ENCODE assay signal across 33 mouse cellular contexts in genomic region chr1:161921928-161922327, GRCm38 (mm10). TPM values are rescaled to one million over a fixed set of nuclear protein-coding genes. Genes with fewer than 3 reads are reported as not detected.
DNase-seq lines count a peak whose midpoint lies in the region; ATAC-seq and TF ChIP-seq lines count a peak whose summit lies in the region.
"Had no signal": no experiment of that assay in that cellular context is flagged by ENCODE, and none has a peak within 500 bp of the region (broad histone marks: within the 10 kb centered on the region; RNA-seq: fewer than 3 reads in every experiment).

No protein-coding gene starts in this region.

- no peaks in the 10 kb centered on the region for H3K36me3 ChIP-seq in spleen, adult 2 months (ENCODE audit: control insufficient read depth, insufficient read depth, low read length)
- H3K36me3 ChIP-seq: embryonic facial prominence, embryonic 10.5 days; heart, embryonic 10.5 days; intestine, embryonic 15.5 days; limb, embryonic 13.5 days; lung, embryonic 15.5 days; neural tube, embryonic 15.5 days had no signal

- no peak for TF ChIP-seq CTCF in spleen, adult 2 months (IDR thresholded peaks at IDR 0.05; ENCODE audit: extremely low read depth, insufficient read depth, insufficient read length, insufficient replicate concordance)

- no peak overlapping the region for H3K4me3 ChIP-seq in spleen, adult 2 months (ENCODE audit: extremely low read depth, insufficient read depth, insufficient read length)
- H3K4me3 ChIP-seq: embryonic facial prominence, embryonic 10.5 days; gastrocnemius, adult 2 months; heart, embryonic 10.5 days; intestine, embryonic 15.5 days; layer of hippocampus, adult 2 months; limb, embryonic 13.5 days; lung, embryonic 15.5 days; neural tube, embryonic 15.5 days had no signal

- no peak for TF ChIP-seq POLR2A in spleen, adult 2 months (IDR thresholded peaks at IDR 0.05; ENCODE audit: low read depth, low read length)

- DNase-seq in spleen, adult 2 months (ENCODE audit: low read depth in 1 of 2, low spot score in 2 of 2) = peak in 1 of 2 experiments; percentile 49
- DNase-seq in spleen, postnatal 4 days (ENCODE audit: low spot score in 2 of 2) = no peak
- peak; percentile 8 for DNase-seq in MN1 (ENCODE audit: low spot score)
- no peak for DNase-seq in frontal cortex, postnatal 14 days (ENCODE audit: low spot score in 2 of 2)
- DNase-seq in gastrocnemius, postnatal 10 days = no peak
- DNase-seq in frontal cortex, postnatal 10 days (ENCODE audit: low spot score in 2 of 2) = no peak
- DNase-seq: adrenal gland, postnatal 36 days; cerebellum, adult 9-11 months; forebrain, postnatal 0 days; gastrocnemius, adult 2 months; heart, postnatal 4 days; kidney, adult 8-10 months; kidney, postnatal 10 days; lung, postnatal 4 days; spleen, adult 18-20 months; thymus, adult 2 months; thymus, postnatal 4 days had no signal

- peak overlapping the region; percentile 10; the same call in 1 of the 2 replicates for H3K27ac ChIP-seq in spleen, adult 2 months (ENCODE audit: insufficient read depth, low read length)
- H3K27ac ChIP-seq: embryonic facial prominence, embryonic 10.5 days; gastrocnemius, adult 2 months; heart, embryonic 10.5 days; hindbrain, embryonic 14.5 days; intestine, embryonic 15.5 days; layer of hippocampus, adult 2 months; limb, embryonic 13.5 days; liver, embryonic 14.5 days; lung, embryonic 15.5 days; neural tube, embryonic 15.5 days had no signal

- peaks cover 28% of the 10 kb centered on the region for H3K4me1 ChIP-seq in spleen, adult 2 months (ENCODE audit: control insufficient read depth, insufficient read depth, insufficient read length)
- H3K4me1 ChIP-seq: intestine, embryonic 15.5 days; lung, embryonic 15.5 days; neural tube, embryonic 15.5 days had no signal

- peak; percentile 66 for ATAC-seq in megakaryocyte, adult 5-6 weeks (ENCODE audit: poor library complexity, severe bottlenecking)
- ATAC-seq: forebrain, postnatal 0 days; intestine, embryonic 15.5 days had no signal

- WGBS in spleen, adult 2 months = 49% methylated on average over 6 of the region's 6 CpGs

- no peaks in the 10 kb centered on the region for H3K27me3 ChIP-seq in spleen, adult 2 months (ENCODE audit: control insufficient read depth, insufficient read depth, low read length)
- H3K27me3 ChIP-seq: intestine, embryonic 15.5 days; limb, embryonic 13.5 days; lung, embryonic 15.5 days; neural tube, embryonic 15.5 days had no signal

RNA-seq across cellular contexts. Expression of gene Suco, which starts 45.4 kb away (rescaled TPM):
- polyA plus RNA-seq in spleen, adult 2 months (2012; rRNA removed) = 2.5 and 3.1 TPM in 2 replicates
- total RNA-seq in megakaryocyte, adult 5-6 weeks (2015) = 23.0 and 26.4 TPM in 2 replicates
- 52.0 and 61.3 TPM in 2 replicates for total RNA-seq in megakaryocyte, adult 5-6 weeks (2017)
- total RNA-seq in gastrocnemius, postnatal 10 days (2021) = 10 to 100 TPM; 12.1 to 16.7 TPM

RNA-seq across cellular contexts. Expression of gene Pigc, which starts 47.1 kb away (rescaled TPM):
- 10.2 and 10.7 TPM in 2 replicates for polyA plus RNA-seq in spleen, adult 2 months (2012; rRNA removed)
- 11.7 and 13.5 TPM in 2 replicates for total RNA-seq in megakaryocyte, adult 5-6 weeks (2015)
- total RNA-seq in megakaryocyte, adult 5-6 weeks (2017) = 19.1 and 23.2 TPM in 2 replicates
- total RNA-seq in gastrocnemius, postnatal 10 days (2021) = 10 to 100 TPM; 15.9 to 19.5 TPM

RNA-seq across cellular contexts. Expression of gene 4930558K02Rik, which starts 57.5 kb away (rescaled TPM):
- not detected in 2 replicates for polyA plus RNA-seq in spleen, adult 2 months (2012; rRNA removed)
- total RNA-seq in megakaryocyte, adult 5-6 weeks (2015) = not detected in 2 replicates
- not detected in 2 replicates for total RNA-seq in megakaryocyte, adult 5-6 weeks (2017)
- total RNA-seq in gastrocnemius, postnatal 10 days (2021) = not detected
- total RNA-seq: adrenal gland, postnatal 36 days; forebrain, postnatal 0 days; gastrocnemius, adult 2 months; heart, postnatal 4 days; layer of hippocampus, adult 2 months; left cerebral cortex, postnatal 25 days; midbrain, postnatal 0 days had no signal
- polyA plus RNA-seq: embryonic facial prominence, embryonic 10.5 days; gonadal fat pad, adult 2 months; heart, embryonic 10.5 days; heart, embryonic 16.5 days; intestine, embryonic 15.5 days; limb, embryonic 13.5 days; liver, embryonic 14.5 days; lung, embryonic 15.5 days; midbrain, embryonic 11.5 days; stomach, embryonic 16.5 days; thymus, adult 2 months had no signal
